8 mouse cellular contexts compared by ENCODE assay signal in genomic region chr1:93801741-93802238, GRCm38 (mm10). TPM values are rescaled to one million over a fixed set of nuclear protein-coding genes. Genes with fewer than 3 reads are reported as not detected.
A peak's percentile ranks its signal among the peaks of the same experiment; 100 is the strongest.
DNase-seq lines count a peak whose midpoint lies in the region; ATAC-seq and TF ChIP-seq lines count a peak whose summit lies in the region.

Dtymk (minus strand) TSS chr1:93801934.

- H3K9me3 ChIP-seq in ES-E14 (ENCODE audit: control insufficient read depth, insufficient read depth, low read depth, low read length): no peaks in the 10 kb centered on the region
- no peaks in the 10 kb centered on the region for H3K9me3 ChIP-seq in forebrain, embryonic 16.5 days (ENCODE audit: control insufficient read depth, low read length)
- H3K9me3 ChIP-seq in lung, embryonic 14.5 days (ENCODE audit: low read depth, low read length): no peaks in the 10 kb centered on the region

- in situ Hi-C loops in ES-E14 (cut with MboI; ENCODE audit: low sequenced_read_pairs in 2 of 2, unreplicated experiment in 2 of 2): no loop called here

- peaks cover 3 to 6% of the 10 kb centered on the region in 2 experiments; a peak in 2 of 4 replicates for H3K4me1 ChIP-seq in ES-E14 (ENCODE audit: control insufficient read depth in 2 of 2, insufficient read depth in 2 of 2, low read length in 2 of 2, poor library complexity in 1 of 2)
- peaks cover 22% of the 10 kb centered on the region for H3K4me1 ChIP-seq in forebrain, embryonic 16.5 days (replicated peaks; ENCODE audit: control insufficient read depth, insufficient read depth, low read length)
- 0 out of 2 replicates have a peak, but pooled peaks cover 12% of the 10 kb centered on the region for H3K4me1 ChIP-seq in lung, embryonic 14.5 days (ENCODE audit: insufficient read depth)
- peaks cover 11% of the 10 kb centered on the region for H3K4me1 ChIP-seq in olfactory bulb, adult 2 months (ENCODE audit: control insufficient read depth, insufficient read depth, low read length)
- peaks cover 20% of the 10 kb centered on the region for H3K4me1 ChIP-seq in thymus, adult 2 months (replicated peaks; ENCODE audit: control insufficient read depth, insufficient read depth, low read length)

- under 1% methylated on average over 42 of the region's 42 CpGs for WGBS in forebrain, embryonic 16.5 days
- WGBS in lung, embryonic 14.5 days: under 1% methylated on average over 42 of the region's 42 CpGs
- WGBS in olfactory bulb, adult 2 months: 1% methylated on average over 42 of the region's 42 CpGs
- 0% methylated on average over 42 of the region's 42 CpGs for WGBS in thymus, adult 2 months

- H3K4me3 ChIP-seq in ES-E14 (ENCODE audit: insufficient read depth in 1 of 2, low read depth in 1 of 2, low read length in 2 of 2, poor library complexity in 1 of 2, severe bottlenecking in 1 of 2): peak within 1 kb of the TSS; percentile 80 to 99
- H3K4me3 ChIP-seq in forebrain, embryonic 16.5 days (replicated peaks; ENCODE audit: low read length): peak within 1 kb of the TSS; percentile 75
- H3K4me3 ChIP-seq in layer of hippocampus, adult 2 months: peak within 1 kb of the TSS; percentile 91
- H3K4me3 ChIP-seq in lung, embryonic 14.5 days (ENCODE audit: low read depth, low read length): peak within 1 kb of the TSS; percentile 78
- H3K4me3 ChIP-seq in olfactory bulb, adult 2 months (ENCODE audit: insufficient read depth, low read depth, low read length): peak within 1 kb of the TSS; percentile 80
- peak within 1 kb of the TSS; percentile 95 for H3K4me3 ChIP-seq in thymus, adult 2 months (ENCODE audit: control insufficient read depth, insufficient read depth, low read length)

- peaks cover 28% of the 10 kb centered on the region for H3K36me3 ChIP-seq in ES-E14 (ENCODE audit: control insufficient read depth, insufficient read depth, low read length, poor library complexity, severe bottlenecking)
- H3K36me3 ChIP-seq in forebrain, embryonic 16.5 days (ENCODE audit: control insufficient read depth, insufficient read depth): peaks cover 4% of the 10 kb centered on the region; the same call in 1 of the 2 replicates
- H3K36me3 ChIP-seq in lung, embryonic 14.5 days (ENCODE audit: insufficient read depth): peaks cover 52% of the 10 kb centered on the region
- H3K36me3 ChIP-seq in thymus, adult 2 months (ENCODE audit: control insufficient read depth, insufficient read depth, low read length): peaks cover 6% of the 10 kb centered on the region; the same call in 1 of the 2 replicates

- ATAC-seq in forebrain, embryonic 16.5 days: peak; percentile 62
- ATAC-seq in lung, embryonic 14.5 days (ENCODE audit: insufficient read depth): peak; percentile 61

- no peak for TF ChIP-seq POLR2A in olfactory bulb, adult 2 months (IDR thresholded peaks at IDR 0.05; ENCODE audit: insufficient read depth, low read depth, low read length)
- TF ChIP-seq POLR2A in thymus, adult 2 months (IDR thresholded peaks at IDR 0.05; ENCODE audit: control insufficient read depth, extremely low read depth, insufficient read depth, low read length, poor library complexity): peak; percentile 50

- no peaks in the 10 kb centered on the region for H3K27me3 ChIP-seq in forebrain, embryonic 16.5 days (replicated peaks; ENCODE audit: control insufficient read depth, insufficient read depth, low read length)
- no peaks in the 10 kb centered on the region for H3K27me3 ChIP-seq in lung, embryonic 14.5 days (ENCODE audit: insufficient read depth, low read length)
- no peaks in the 10 kb centered on the region for H3K27me3 ChIP-seq in thymus, adult 2 months (ENCODE audit: control insufficient read depth, insufficient read depth, low read length)

- peak within 1 kb of the TSS; percentile 56 for H3K4me2 ChIP-seq in forebrain, embryonic 16.5 days (ENCODE audit: low read length)
- H3K4me2 ChIP-seq in lung, embryonic 14.5 days: peak within 1 kb of the TSS; percentile 78

- peak within 1 kb of the TSS; percentile 91 for H3K27ac ChIP-seq in ES-E14 (ENCODE audit: insufficient read depth, low read depth, low read length, poor library complexity, severe bottlenecking)
- peak within 1 kb of the TSS; percentile 75 for H3K27ac ChIP-seq in forebrain, embryonic 16.5 days (ENCODE audit: low read length)
- peak within 1 kb of the TSS; percentile 90 for H3K27ac ChIP-seq in layer of hippocampus, adult 2 months
- peak within 1 kb of the TSS; percentile 96 for H3K27ac ChIP-seq in lung, embryonic 14.5 days (ENCODE audit: low read depth)
- peak within 1 kb of the TSS; percentile 80 for H3K27ac ChIP-seq in olfactory bulb, adult 2 months (ENCODE audit: insufficient read depth, low read depth, low read length)
- peak within 1 kb of the TSS; percentile 91 for H3K27ac ChIP-seq in thymus, adult 2 months (ENCODE audit: control insufficient read depth, insufficient read depth, low read length)

- peak within 1 kb of the TSS; percentile 98 for H3K9ac ChIP-seq in ES-E14 (ENCODE audit: insufficient read depth, low read depth, low read length, poor library complexity, severe bottlenecking)
- H3K9ac ChIP-seq in forebrain, embryonic 16.5 days (replicated peaks; ENCODE audit: low read depth, low read length): peak within 1 kb of the TSS; percentile 76
- peak within 1 kb of the TSS; percentile 74 for H3K9ac ChIP-seq in lung, embryonic 14.5 days

- intact Hi-C loops in heart, postnatal 36 days (cut with DNase I): loop anchor here (2.0 to 10.0 kb wide), 4 partner anchors 47 to 287 kb away; partner anchors contain the start of genes Farp2 and Thap4

- peak; percentile 77 for TF ChIP-seq CTCF in layer of hippocampus, adult 2 months (conservative IDR thresholded peaks at IDR 0.05)
- TF ChIP-seq CTCF in lung, embryonic 14.5 days (IDR thresholded peaks at IDR 0.05; ENCODE audit: low read depth): peak; percentile 64
- no peak for TF ChIP-seq CTCF in olfactory bulb, adult 2 months (IDR thresholded peaks at IDR 0.05; ENCODE audit: insufficient read depth, low read depth, low read length)
- TF ChIP-seq CTCF in thymus, adult 2 months (IDR thresholded peaks at IDR 0.05; ENCODE audit: borderline replicate concordance, control insufficient read depth, extremely low read depth, insufficient read depth, low read length, poor library complexity): peak; percentile 29; the same call in 1 of the 2 replicates

- peak; percentile 87 for DNase-seq in ES-E14 (ENCODE audit: low read depth, low spot score)
- DNase-seq in cerebellum, adult 11-12 months: peak; percentile 95
- DNase-seq in heart, postnatal 36 days: peak; percentile 86 to 91
- DNase-seq in layer of hippocampus, adult 2 months (ENCODE audit: low spot score in 2 of 2): peak; percentile 88 to 96
- peak; percentile 99 for DNase-seq in lung, embryonic 14.5 days
- DNase-seq in thymus, adult 2 months: peak; percentile 93

TF ChIP-seq in ES-E14, 5 proteins besides CTCF, POLR2A, EP300 and RAD21:
- no peak; the same call in 1 of the 2 replicates for TF ChIP-seq CHD2 (IDR thresholded peaks at IDR 0.05; ENCODE audit: low read depth, low read length)
- TF ChIP-seq ZNF384 (IDR thresholded peaks at IDR 0.05; ENCODE audit: low read depth, low read length): no peak
- no peak for TF ChIP-seq MAFK (IDR thresholded peaks at IDR 0.05; ENCODE audit: insufficient read depth, low read depth, low read length)
- no peak for TF ChIP-seq ZC3H11A (IDR thresholded peaks at IDR 0.05; ENCODE audit: borderline replicate concordance, low read depth, low read length)
- peak; percentile 61; the same call in 1 of the 2 replicates for TF ChIP-seq HCFC1 (IDR thresholded peaks at IDR 0.05; ENCODE audit: borderline replicate concordance, insufficient read depth, low read length)

RNA-seq across cellular contexts. Expression of gene Dtymk, which starts in this region (rescaled TPM):
- total RNA-seq in ES-E14 (2012; rRNA removed): 304 and 331 TPM in 2 replicates
- polyA plus RNA-seq in forebrain, embryonic 16.5 days (2015; fragmentation: Nextera tagmentation; extraction: Ambion mirVana): 180 and 189 TPM in 2 replicates
- total RNA-seq in heart, postnatal 36 days (2021): 10 to 100 TPM; 20.9 to 22.0 TPM
- total RNA-seq in layer of hippocampus, adult 2 months (2021): 10 to 100 TPM; 52.6 to 58.0 TPM
- 286 and 295 TPM in 2 replicates for polyA plus RNA-seq in lung, embryonic 14.5 days (2014; fragmentation: Nextera tagmentation; extraction: Ambion mirVana)
- not detected in 2 replicates for polyA plus RNA-seq in olfactory bulb, adult 2 months (2012; ENCODE audit: insufficient read depth, insufficient read length, low replicate concordance, missing spikeins)
- 146 and 149 TPM in 2 replicates for polyA plus RNA-seq in thymus, adult 2 months (2012; rRNA removed)

Comparison
In these comparisons a context has a peak if more than half of its experiments do, and no peak if none do; other contexts are left out.
1. Peak in every context shown above with its lines: DNase-seq, ATAC-seq, H3K4me3 ChIP-seq and H3K27ac ChIP-seq.